Mouse (Mus musculus): ENCODE measurements around the gene Clca2. TPM values are rescaled to one million over a fixed set of nuclear protein-coding genes. Genes with fewer than 3 reads are reported as not detected.

The Clca2 gene
- polyA plus RNA-seq (2014; fragmentation: Illumina TruSeq; extraction: RNeasy Lipid Tissue Mini Kit (QIAGEN cat#74804); ENCODE audit: low read depth, low replicate concordance), result 0.13 TPM

GRCm38 (mm10) chr3:145099291-145099690 is at the start of gene Clca2:
Clca2 (minus strand) TSS chr3:145099443.

GRCm38 (mm10) chr3:145118254-145119001 is 19.2 kb upstream of the Clca2 start, which contains the start of gene Odf2l:
Odf2l (plus strand) TSS chr3:145118588.

GRCm38 (mm10) chr3:145032676-145033075 is 66.6 kb downstream of the Clca2 start, which contains the start of gene Clca1:
Clca1 (minus strand) TSS chr3:145032776.

Other genes starting within 250 kb of the Clca2 start
- gene Clca4b, start 166.9 kb downstream of the Clca2 start, polyA plus RNA-seq (2014; fragmentation: Illumina TruSeq; extraction: RNeasy Lipid Tissue Mini Kit (QIAGEN cat#74804); ENCODE audit: low read depth, low replicate concordance), result 0.32 TPM
- gene Clca4a, start 124.4 kb downstream of the Clca2 start, polyA plus RNA-seq (2014; fragmentation: Illumina TruSeq; extraction: RNeasy Lipid Tissue Mini Kit (QIAGEN cat#74804); ENCODE audit: low read depth, low replicate concordance), result 0.14 TPM
- gene Clca1, start 66.7 kb downstream of the Clca2 start, polyA plus RNA-seq (2014; fragmentation: Illumina TruSeq; extraction: RNeasy Lipid Tissue Mini Kit (QIAGEN cat#74804); ENCODE audit: low read depth, low replicate concordance), result 0.24 TPM
- 129 TPM for gene Odf2l, start 19.1 kb upstream of the Clca2 start, polyA plus RNA-seq (2014; fragmentation: Illumina TruSeq; extraction: RNeasy Lipid Tissue Mini Kit (QIAGEN cat#74804); ENCODE audit: low read depth, low replicate concordance)
- gene Col24a1, start 193.0 kb upstream of the Clca2 start, polyA plus RNA-seq (2014; fragmentation: Illumina TruSeq; extraction: RNeasy Lipid Tissue Mini Kit (QIAGEN cat#74804); ENCODE audit: low read depth, low replicate concordance), result 0.60 TPM

Measured in testis, adult 10 weeks (tissue).